Mouse (Mus musculus) kidney, adult 8-10 months (tissue): ENCODE data around the gene Chd9.
A peak's percentile ranks its signal among the peaks of the same experiment; 100 is the strongest.

Experiments
- DNase-seq, 2 experiments: peaks; one replicate each; pipeline ENCODE4 v3.0.0; 2022

Gene Chd9

DNA sequence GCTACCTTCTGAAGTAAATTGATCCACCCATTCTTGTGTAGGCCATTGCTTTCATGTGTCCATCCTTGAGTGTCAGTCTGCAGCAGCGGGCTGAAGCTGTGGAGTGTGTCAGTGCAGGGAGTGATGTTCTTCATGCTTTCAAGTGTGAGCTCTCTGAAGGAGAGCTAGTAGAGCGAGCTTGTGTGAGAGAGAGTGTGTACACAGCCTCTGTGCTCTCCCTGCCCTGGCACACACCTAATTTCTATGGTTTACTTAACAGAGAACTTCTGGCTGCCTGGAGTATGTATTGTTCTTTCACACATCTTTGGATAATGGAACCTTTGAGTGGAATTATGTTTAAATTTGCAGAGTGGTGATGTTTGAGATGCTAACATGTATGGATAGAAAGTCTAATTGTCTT, 261.4 kb downstream of the Chd9 start:
- no peak for DNase-seq

- peak; percentile 41 to 57 for DNase-seq
These were observed 266.0 kb downstream of the Chd9 start for GRCm38 (mm10) chr8:91094135-91094534.

- DNase-seq, result peak in 1 of 2 experiments; percentile 42
These were observed 270.0 kb downstream of the Chd9 start for GRCm38 (mm10) chr8:91098106-91098505.
